Mouse (Mus musculus) kidney, postnatal 0 days (tissue): ENCODE results near the gene Elf5. TPM values are rescaled to one million over a fixed set of nuclear protein-coding genes. Genes with fewer than 3 reads are reported as not detected.

Experiments
- ATAC-seq: fragments of 200-750 bp; cut with Nextera tagmentation; replicated peaks from 2 replicates; pipeline ENCODE4 v1.8.0; 2017; ENCODE audit warnings: low read depth, moderate number of reproducible peaks, moderate TSS enrichment, moderate library complexity; ENCODE audit not compliant: low FRiP score
- DNase-seq: peaks from one replicate; pipeline ENCODE4 v3.0.0-alpha.2; 2016; ENCODE audit warnings: low spot score
- H3K27ac ChIP-seq: fragments of 300-500 bp; sonication (generic); 2 replicates; pipeline ENCODE4 v1.5.1; 2014; ENCODE audit warnings: mild to moderate bottlenecking
- H3K27me3 ChIP-seq: fragments of 300-500 bp; sonication (generic); 2 replicates; pipeline ENCODE4 v1.6.1; 2014; ENCODE audit warnings: low read length, mixed read lengths; ENCODE audit not compliant: insufficient read depth
- H3K36me3 ChIP-seq: fragments of 300-500 bp; sonication (generic); 2 replicates; pipeline ENCODE4 v1.6.1; 2014; ENCODE audit warnings: low read length, mixed read lengths; ENCODE audit not compliant: insufficient read depth
- H3K4me1 ChIP-seq: fragments of 300-500 bp; sonication (generic); replicated peaks from 2 replicates; pipeline ENCODE4 v1.6.1; 2014; ENCODE audit warnings: antibody characterized with exemption, low read length, mixed read lengths; ENCODE audit not compliant: insufficient read depth
- H3K4me2 ChIP-seq: fragments of 300-500 bp; sonication (generic); 2 replicates; pipeline ENCODE4 v1.6.1; 2014; ENCODE audit warnings: mild to moderate bottlenecking, low read length, moderate library complexity, mixed read lengths
- H3K4me3 ChIP-seq: fragments of 300-500 bp; sonication (generic); replicated peaks from 2 replicates; pipeline ENCODE4 v1.5.1; 2014; ENCODE audit warnings: low read depth, low read length
- H3K9ac ChIP-seq: fragments of 300-500 bp; sonication (generic); 2 replicates; pipeline ENCODE4 v1.6.1; 2014; ENCODE audit warnings: low read depth, low read length
- H3K9me3 ChIP-seq: fragments of 300-500 bp; sonication (generic); replicated peaks from 2 replicates; pipeline ENCODE4 v1.6.1; 2016; ENCODE audit warnings: low read length, inconsistent platforms, mixed read lengths
- CTCF ChIP-seq: IDR thresholded peaks from 2 replicates; pipeline ENCODE4 v1.5.1; 2016; ENCODE audit warnings: antibody characterized with exemption, low read depth, mild to moderate bottlenecking, moderate library complexity
- WGBS: fragments of 180-500 bp; shearing (Covaris S2); extraction: QIAGEN DNeasy Blood & Tissue Kit; methylation state at CpG from one replicate; pipeline ENCODE4 v1.1.7; 2014; 5-methylcytosine and 5-hydroxymethylcytosine counted together
- polyA plus RNA-seq: library from polyadenylated mRNA; unstranded; fragments of >200 nt; fragmentation: Nextera tagmentation; extraction: Ambion mirVana; gene quantifications from 2 replicates; pipeline ENCODE4 v1.2.1, GENCODE M21; 2015

The Elf5 gene
- polyA plus RNA-seq, 1 experiment from 2014 or later = 4.8 TPM

DNA sequence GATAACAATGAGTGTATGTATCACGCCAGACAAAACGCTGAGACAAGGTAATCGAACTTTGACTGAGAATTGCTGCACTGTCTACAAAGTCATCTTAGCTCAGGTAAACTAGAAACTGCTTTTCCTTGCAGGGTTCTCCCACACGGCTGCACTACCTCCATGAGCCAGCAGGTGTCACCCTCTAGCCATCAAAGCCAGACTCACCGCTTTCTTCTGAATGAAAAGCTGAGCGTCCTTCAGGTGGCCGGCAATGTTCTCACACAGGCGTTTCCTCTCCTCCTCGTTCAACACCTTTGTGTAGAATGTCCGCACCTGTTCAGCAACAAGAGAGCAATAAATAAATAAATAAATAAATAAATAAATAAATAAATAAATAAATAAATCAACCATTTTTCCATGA lies 45.2 kb downstream of the Elf5 start:
- DNase-seq (peak; percentile 81), ATAC-seq (peak; percentile 65; the same call in 1 of the 2 replicates)
- Histone ChIP-seq H3K9me3 (no peaks in the 10 kb centered on the region), H3K4me2 (no peak overlapping the region), H3K4me1 (0 out of 2 replicates have a peak, but pooled peaks cover 4% of the 10 kb centered on the region), H3K27me3 (no peaks in the 10 kb centered on the region), H3K9ac (no peak overlapping the region), H3K36me3 (peaks cover 41% of the 10 kb centered on the region), H3K27ac (no peak overlapping the region), H3K4me3 (no peak overlapping the region)
- peak; percentile 98 for TF ChIP-seq CTCF
- WGBS = 17% methylated on average over 10 of the region's 10 CpGs

DNA sequence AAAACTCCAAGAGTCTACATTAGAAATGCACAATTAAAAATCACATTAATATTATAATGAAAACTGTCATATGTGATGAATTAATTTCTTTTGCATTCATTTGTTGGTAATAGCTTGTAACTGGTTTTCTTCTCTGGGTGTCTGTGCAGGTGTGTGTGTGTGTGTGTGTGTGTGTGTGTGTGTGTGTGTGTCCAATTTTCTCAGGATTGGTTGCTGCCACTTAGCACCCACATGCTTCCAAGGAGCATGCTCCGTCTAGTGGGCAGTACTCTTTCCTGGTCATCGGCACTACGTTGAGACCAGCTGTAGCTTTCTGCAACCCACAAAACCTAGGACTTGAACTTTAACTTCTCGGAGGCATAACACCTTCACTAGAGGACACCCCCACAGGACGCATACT lies 45.6 kb downstream of the Elf5 start:
- ATAC-seq (no peak), DNase-seq (no peak)
- no peaks in the 10 kb centered on the region for H3K27me3 ChIP-seq
- 0 out of 2 replicates have a peak, but pooled peaks cover 6% of the 10 kb centered on the region for H3K4me1 ChIP-seq
- H3K27ac ChIP-seq = no peak overlapping the region
- TF ChIP-seq CTCF = no peak
- H3K9me3 ChIP-seq = no peaks in the 10 kb centered on the region
- no peak overlapping the region for H3K4me2 ChIP-seq
- no peak overlapping the region for H3K9ac ChIP-seq
- peaks cover 41% of the 10 kb centered on the region for H3K36me3 ChIP-seq
- 86% methylated on average over 5 of the region's 5 CpGs for WGBS
- H3K4me3 ChIP-seq = no peak overlapping the region

DNA sequence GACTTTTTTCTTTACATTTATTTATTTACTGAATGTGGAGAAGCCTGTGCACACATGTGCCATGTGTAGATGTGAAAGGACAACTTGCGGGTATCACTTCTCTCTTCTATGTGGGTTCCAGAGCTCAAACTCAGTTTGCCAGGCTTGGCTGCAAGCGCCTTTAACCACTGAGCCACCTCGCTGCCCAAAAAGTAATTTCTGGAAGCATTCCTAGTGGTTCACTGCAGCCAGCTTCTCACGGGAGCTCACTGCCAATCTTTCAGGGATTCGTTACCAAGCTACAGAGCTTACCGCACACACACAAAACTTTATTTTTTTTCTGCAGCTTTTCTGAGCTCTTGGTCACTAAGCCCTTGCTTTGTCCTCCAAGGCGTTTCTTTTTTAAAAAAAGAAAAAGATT lies 46.1 kb downstream of the Elf5 start:
- Histone ChIP-seq H3K27me3 (no peaks in the 10 kb centered on the region), H3K4me2 (no peak overlapping the region), H3K4me1 (0 out of 2 replicates have a peak, but pooled peaks cover 6% of the 10 kb centered on the region), H3K4me3 (no peak overlapping the region), H3K9me3 (no peaks in the 10 kb centered on the region), H3K36me3 (peaks cover 41% of the 10 kb centered on the region), H3K9ac (no peak overlapping the region), H3K27ac (no peak overlapping the region)
- WGBS = 90% methylated on average over 7 of the region's 7 CpGs
- no peak for TF ChIP-seq CTCF
- DNase-seq (no peak), ATAC-seq (no peak)

DNA sequence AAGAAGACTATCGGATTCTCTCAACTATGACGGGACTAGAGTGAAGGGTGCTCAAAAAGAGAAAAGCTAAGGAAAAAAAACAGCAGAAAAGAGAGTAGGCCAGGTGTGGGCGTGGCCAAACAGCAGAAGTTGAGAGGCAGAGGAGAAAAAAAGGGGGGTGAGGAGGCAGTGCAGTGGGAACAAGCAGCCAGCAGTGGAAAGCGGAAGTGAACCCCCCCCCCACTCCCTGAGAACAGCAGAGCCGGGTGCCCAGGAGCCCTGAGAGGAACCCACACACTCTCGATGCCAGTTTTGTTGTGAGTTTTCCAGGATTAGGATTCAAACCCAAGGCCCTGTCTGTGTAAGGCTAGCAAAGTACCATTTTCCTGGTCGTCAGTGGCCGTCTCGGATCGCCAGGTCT lies 47.6 kb downstream of the Elf5 start:
- Histone ChIP-seq H3K9me3 (no peaks in the 10 kb centered on the region), H3K4me1 (0 out of 2 replicates have a peak, but pooled peaks cover 6% of the 10 kb centered on the region), H3K9ac (no peak overlapping the region), H3K4me2 (no peak overlapping the region), H3K36me3 (peaks cover 43% of the 10 kb centered on the region), H3K27me3 (no peaks in the 10 kb centered on the region), H3K4me3 (no peak overlapping the region), H3K27ac (no peak overlapping the region)
- ATAC-seq (no peak), DNase-seq (no peak)
- TF ChIP-seq CTCF = no peak
- WGBS = 93% methylated on average over 10 of the region's 10 CpGs

DNA sequence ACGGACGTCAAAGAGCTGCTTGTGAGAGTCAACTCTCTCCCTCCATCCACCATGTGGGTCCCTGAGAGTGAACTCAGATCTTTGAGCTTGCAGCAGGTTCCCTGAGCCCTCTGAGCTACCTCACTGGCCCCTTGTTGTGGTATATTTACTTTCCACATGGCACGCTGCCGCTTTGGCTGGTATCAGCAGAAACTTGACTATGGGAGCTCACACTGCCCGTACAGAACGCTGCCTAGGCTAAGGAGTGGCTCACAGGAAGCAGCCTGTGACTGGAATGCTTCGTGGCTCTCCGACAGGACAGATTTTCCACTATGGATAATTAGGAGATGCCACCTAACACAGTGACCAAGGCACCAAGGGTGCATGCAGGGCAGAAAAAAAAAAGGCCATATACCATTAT lies 49.7 kb downstream of the Elf5 start:
- TF ChIP-seq CTCF = no peak
- ATAC-seq (no peak), DNase-seq (no peak)
- H3K27ac ChIP-seq = peak overlapping the region; percentile 9; the same call in 1 of the 2 replicates
- H3K36me3 ChIP-seq = peaks cover 43% of the 10 kb centered on the region
- 0 out of 2 replicates have a peak, but pooled peaks cover 6% of the 10 kb centered on the region for H3K4me1 ChIP-seq
- no peaks in the 10 kb centered on the region for H3K27me3 ChIP-seq
- no peak overlapping the region for H3K4me3 ChIP-seq
- no peaks in the 10 kb centered on the region for H3K9me3 ChIP-seq
- WGBS = 72% methylated on average over 8 of the region's 8 CpGs
- no peak overlapping the region for H3K9ac ChIP-seq
- H3K4me2 ChIP-seq = no peak overlapping the region

DNA sequence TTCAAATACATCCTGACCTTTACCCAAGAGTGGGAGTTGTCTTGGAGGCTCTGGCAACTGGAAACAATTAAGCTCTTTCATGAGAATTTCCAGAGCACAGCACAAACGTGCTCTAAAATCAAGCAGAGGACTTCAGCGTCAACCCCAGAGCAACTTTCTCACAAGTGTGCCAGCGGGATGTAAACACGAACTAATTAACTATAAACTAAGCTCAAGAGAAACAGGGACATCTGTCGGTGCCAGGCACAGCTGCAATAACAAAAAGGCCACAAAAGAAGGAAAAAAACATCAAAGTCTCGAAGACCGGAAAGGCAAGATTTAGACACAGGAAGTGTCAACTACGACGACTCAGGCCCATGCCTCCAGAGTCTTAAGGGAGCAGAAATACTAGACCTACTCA lies 50.3 kb downstream of the Elf5 start:
- no peaks in the 10 kb centered on the region for H3K27me3 ChIP-seq
- TF ChIP-seq CTCF = no peak
- DNase-seq (peak; percentile 41), ATAC-seq (no peak)
- H3K4me2 ChIP-seq = no peak overlapping the region
- H3K9me3 ChIP-seq = no peaks in the 10 kb centered on the region
- H3K4me1 ChIP-seq = 0 out of 2 replicates have a peak, but pooled peaks cover 6% of the 10 kb centered on the region
- no peak overlapping the region for H3K9ac ChIP-seq
- H3K36me3 ChIP-seq = peaks cover 48% of the 10 kb centered on the region
- H3K4me3 ChIP-seq = no peak overlapping the region
- 12% methylated on average over 9 of the region's 9 CpGs for WGBS
- peak overlapping the region; percentile 9; the same call in 1 of the 2 replicates for H3K27ac ChIP-seq

DNA sequence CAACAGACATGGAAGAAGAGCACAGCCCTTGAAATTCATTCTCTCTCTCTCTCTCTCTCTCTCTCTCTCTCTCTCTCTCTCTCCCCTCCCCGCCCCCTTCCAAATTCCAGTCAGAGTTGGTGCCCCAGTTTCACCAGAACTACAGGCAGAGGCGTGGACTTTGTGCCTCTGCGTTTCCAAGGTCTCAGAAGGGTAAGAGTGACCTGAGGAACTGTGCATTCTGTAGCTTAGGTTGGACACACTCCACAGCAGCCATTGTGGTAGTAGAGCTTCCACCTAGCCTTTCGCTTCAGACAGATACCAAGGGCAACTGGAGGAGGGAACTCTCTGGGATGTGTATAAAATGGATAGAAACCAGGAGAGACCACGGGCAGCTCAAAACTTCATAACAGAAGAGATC lies 51.3 kb downstream of the Elf5 start:
- TF ChIP-seq CTCF = no peak
- Histone ChIP-seq H3K9me3 (no peaks in the 10 kb centered on the region), H3K4me3 (no peak overlapping the region), H3K27ac (no peak overlapping the region), H3K36me3 (peaks cover 50% of the 10 kb centered on the region), H3K9ac (no peak overlapping the region), H3K4me1 (0 out of 2 replicates have a peak, but pooled peaks cover 6% of the 10 kb centered on the region), H3K4me2 (no peak overlapping the region), H3K27me3 (no peaks in the 10 kb centered on the region)
- no peak for ATAC-seq
- 90% methylated on average over 5 of the region's 5 CpGs for WGBS
- DNase-seq = no peak
